Mouse (Mus musculus) hindbrain, embryonic 16.5 days (tissue): ENCODE measurements around the gene Htra1. TPM values are rescaled to one million over a fixed set of nuclear protein-coding genes. Genes with fewer than 3 reads are reported as not detected.

Source experiments
- ATAC-seq: fragments of 200-750 bp; cut with Nextera tagmentation; 2 replicates; pipeline ENCODE4 v1.8.0; 2017; ENCODE audit warnings: moderate TSS enrichment, moderate library complexity
- H3K27ac ChIP-seq: fragments of 300-500 bp; sonication (generic); 2 replicates; pipeline ENCODE4 v1.5.1; 2014; ENCODE audit warnings: low read depth, mild to moderate bottlenecking, control low read depth, low read length, moderate library complexity
- H3K27me3 ChIP-seq: fragments of 300-500 bp; sonication (generic); replicated peaks from 2 replicates; pipeline ENCODE4 v1.6.1; 2014; ENCODE audit warnings: low read length; ENCODE audit not compliant: control insufficient read depth, insufficient read depth
- H3K36me3 ChIP-seq: fragments of 300-500 bp; sonication (generic); 2 replicates; pipeline ENCODE4 v1.6.1; 2014; ENCODE audit warnings: mild to moderate bottlenecking, low read length, moderate library complexity, mixed read lengths; ENCODE audit not compliant: control insufficient read depth, insufficient read depth
- H3K4me1 ChIP-seq: fragments of 300-500 bp; sonication (generic); 2 replicates; pipeline ENCODE4 v1.6.1; 2014; ENCODE audit warnings: low read depth, low read length; ENCODE audit not compliant: control insufficient read depth, insufficient read depth
- H3K4me2 ChIP-seq: fragments of 300-500 bp; sonication (generic); 2 replicates; pipeline ENCODE4 v1.6.1; 2014; ENCODE audit warnings: mild to moderate bottlenecking, low read length, control low read depth, moderate library complexity
- H3K4me3 ChIP-seq: fragments of 300-500 bp; sonication (generic); 2 replicates; pipeline ENCODE4 v1.5.1; 2014; ENCODE audit warnings: mild to moderate bottlenecking, low read length, control low read depth, moderate library complexity
- H3K9ac ChIP-seq: fragments of 300-500 bp; sonication (generic); 2 replicates; pipeline ENCODE4 v1.6.1; 2014; ENCODE audit warnings: low read depth, mild to moderate bottlenecking, control low read depth, low read length, moderate library complexity
- H3K9me3 ChIP-seq: fragments of 300-500 bp; sonication (generic); 2 replicates; pipeline ENCODE4 v1.6.1; 2014; ENCODE audit warnings: mild to moderate bottlenecking, low read length, moderate library complexity; ENCODE audit not compliant: control insufficient read depth
- WGBS: fragments of 180-500 bp; shearing (Covaris S2); extraction: QIAGEN DNeasy Blood & Tissue Kit; methylation state at CpG from one replicate; pipeline ENCODE4 v1.1.7; 2014; 5-methylcytosine and 5-hydroxymethylcytosine counted together
- polyA plus RNA-seq: library from polyadenylated mRNA; unstranded; fragments of >200 nt; fragmentation: Nextera tagmentation; extraction: Ambion mirVana; gene quantifications from 2 replicates; pipeline ENCODE4 v1.2.1, GENCODE M21; 2015

Gene Htra1
- polyA plus RNA-seq, 1 experiment from 2014 or later: 23.1 TPM

- peak; percentile 37; the same call in 1 of the 2 replicates for ATAC-seq
These were observed 12.8 kb upstream of the Htra1 start for GRCm38 (mm10) chr7:130922981-130923731.

GRCm38 (mm10) chr7:130930401-130930800 is 5.5 kb upstream of the Htra1 start:
- H3K4me2 ChIP-seq: no peak overlapping the region
- no peak for ATAC-seq
- no peaks in the 10 kb centered on the region for H3K36me3 ChIP-seq
- 73% methylated on average over 3 of the region's 3 CpGs for WGBS
- peaks cover 23% of the 10 kb centered on the region for H3K27me3 ChIP-seq
- no peak overlapping the region for H3K4me3 ChIP-seq
- H3K9ac ChIP-seq: no peak overlapping the region
- H3K9me3 ChIP-seq: no peaks in the 10 kb centered on the region
- peaks cover 2% of the 10 kb centered on the region for H3K4me1 ChIP-seq
- no peak overlapping the region for H3K27ac ChIP-seq

More at GRCm38 (mm10) chr7:130922981-130923731, 12.8 kb upstream of the Htra1 start:
- Histone ChIP-seq H3K4me1 (no peaks in the 10 kb centered on the region), H3K9me3 (no peaks in the 10 kb centered on the region), H3K4me2 (no peak overlapping the region), H3K27ac (no peak overlapping the region), H3K4me3 (no peak overlapping the region), H3K9ac (no peak overlapping the region), H3K36me3 (no peaks in the 10 kb centered on the region), H3K27me3 (no peaks in the 10 kb centered on the region)
- WGBS: 59% methylated on average over 13 of the region's 13 CpGs

- H3K9ac ChIP-seq: no peak overlapping the region
- no peaks in the 10 kb centered on the region for H3K9me3 ChIP-seq
- H3K4me3 ChIP-seq: no peak overlapping the region
- H3K4me2 ChIP-seq: no peak overlapping the region
- peaks cover 19% of the 10 kb centered on the region for H3K4me1 ChIP-seq
- peaks cover 37% of the 10 kb centered on the region for H3K27me3 ChIP-seq
- ATAC-seq: no peak
- H3K36me3 ChIP-seq: no peaks in the 10 kb centered on the region
- WGBS: 91% methylated on average over 9 of the region's 9 CpGs
- H3K27ac ChIP-seq: no peak overlapping the region
These were observed 3.0 kb upstream of the Htra1 start for GRCm38 (mm10) chr7:130932921-130933320.

- Histone ChIP-seq H3K4me1 (peaks cover 19% of the 10 kb centered on the region), H3K27me3 (peaks cover 47% of the 10 kb centered on the region), H3K9me3 (no peaks in the 10 kb centered on the region), H3K36me3 (no peaks in the 10 kb centered on the region), H3K9ac (no peak overlapping the region), H3K4me3 (no peak overlapping the region), H3K4me2 (no peak overlapping the region), H3K27ac (no peak overlapping the region)
- no peak for ATAC-seq
- WGBS: 81% methylated on average over 4 of the region's 4 CpGs
These were observed 1.3 kb upstream of the Htra1 start for GRCm38 (mm10) chr7:130934654-130935053.

- no peak for ATAC-seq
- Histone ChIP-seq H3K27me3 (peaks cover 47% of the 10 kb centered on the region), H3K4me2 (peak overlapping the region; percentile 78), H3K4me1 (peaks cover 19% of the 10 kb centered on the region), H3K4me3 (peak overlapping the region; percentile 50), H3K27ac (no peak overlapping the region), H3K36me3 (no peaks in the 10 kb centered on the region), H3K9me3 (no peaks in the 10 kb centered on the region), H3K9ac (peak overlapping the region; percentile 54; the same call in 1 of the 2 replicates)
- 13% methylated on average over 16 of the region's 16 CpGs for WGBS
These were observed 504 bp upstream of the Htra1 start for GRCm38 (mm10) chr7:130935421-130935792.

- Histone ChIP-seq H3K27me3 (peaks cover 47% of the 10 kb centered on the region), H3K4me2 (peak overlapping the region; percentile 78), H3K9me3 (no peaks in the 10 kb centered on the region), H3K27ac (0 out of 2 replicates have a peak overlapping the region, but pooled peaks have one; percentile 29), H3K4me3 (peak overlapping the region; percentile 50), H3K36me3 (no peaks in the 10 kb centered on the region), H3K4me1 (peaks cover 19% of the 10 kb centered on the region), H3K9ac (peak overlapping the region; percentile 54)
- peak; percentile 15 for ATAC-seq
- under 1% methylated on average over 49 of the region's 49 CpGs for WGBS
These were observed 601 bp downstream of the Htra1 start for GRCm38 (mm10) chr7:130936472-130936951.

- H3K9ac ChIP-seq: no peak overlapping the region
- H3K4me2 ChIP-seq: peak overlapping the region; percentile 78
- ATAC-seq: no peak
- H3K4me1 ChIP-seq: peaks cover 19% of the 10 kb centered on the region
- no peak overlapping the region for H3K27ac ChIP-seq
- no peaks in the 10 kb centered on the region for H3K9me3 ChIP-seq
- H3K4me3 ChIP-seq: peak overlapping the region; percentile 50
- WGBS: 26% methylated on average over 12 of the region's 12 CpGs
- no peaks in the 10 kb centered on the region for H3K36me3 ChIP-seq
- H3K27me3 ChIP-seq: peaks cover 47% of the 10 kb centered on the region
These were observed 1.4 kb downstream of the Htra1 start for GRCm38 (mm10) chr7:130937266-130937841.

- peaks cover 19% of the 10 kb centered on the region for H3K4me1 ChIP-seq
- no peak overlapping the region for H3K27ac ChIP-seq
- H3K9ac ChIP-seq: no peak overlapping the region
- no peaks in the 10 kb centered on the region for H3K36me3 ChIP-seq
- H3K4me3 ChIP-seq: no peak overlapping the region
- no peaks in the 10 kb centered on the region for H3K9me3 ChIP-seq
- WGBS: 55% methylated on average over 4 of the region's 4 CpGs
- H3K4me2 ChIP-seq: no peak overlapping the region
- peaks cover 44% of the 10 kb centered on the region for H3K27me3 ChIP-seq
- ATAC-seq: no peak
These were observed 2.1 kb downstream of the Htra1 start for GRCm38 (mm10) chr7:130938005-130938404.

GRCm38 (mm10) chr7:130938896-130939295 is 3.0 kb downstream of the Htra1 start:
- Histone ChIP-seq H3K27me3 (peaks cover 35% of the 10 kb centered on the region), H3K9me3 (no peaks in the 10 kb centered on the region)
- 88% methylated on average over 8 of the region's 8 CpGs for WGBS

More at GRCm38 (mm10) chr7:130938896-130939295, 3.0 kb downstream of the Htra1 start:
- no peak for ATAC-seq
- H3K4me1 ChIP-seq: peaks cover 19% of the 10 kb centered on the region
- H3K36me3 ChIP-seq: no peaks in the 10 kb centered on the region
- no peak overlapping the region for H3K4me2 ChIP-seq
- H3K9ac ChIP-seq: no peak overlapping the region
- H3K4me3 ChIP-seq: no peak overlapping the region
- H3K27ac ChIP-seq: no peak overlapping the region
